Mouse (Mus musculus) CH12.LX (cell line): ENCODE measurements at regions not wholly inside any gene's neighbourhood (a gene's known extent, or its start where the extent isn't known, plus 50 kb on each side); places are given as distances from the start of the nearest gene placed in this dataset.

Experiments
- CHD1 ChIP-seq: IDR thresholded peaks from 2 replicates; pipeline ENCODE4 v1.6.1; 2012; ENCODE audit warnings: low read depth, low read length, improper control_type of control experiment, inconsistent platforms
- ZC3H11A ChIP-seq: IDR thresholded peaks from 2 replicates; pipeline ENCODE4 v1.6.1; 2012; ENCODE audit warnings: low read depth, mild to moderate bottlenecking, inconsistent platforms, low read length, improper control_type of control experiment
- ZNF384 ChIP-seq: IDR thresholded peaks from 2 replicates; pipeline ENCODE4 v1.6.1; 2012; ENCODE audit warnings: low read depth, low read length, improper control_type of control experiment, inconsistent platforms

GRCm38 (mm10) chr7:70777763-70778162 lies 411.2 kb upstream of the Nr2f2 start:
- TF ChIP-seq ZNF384: no peak
- TF ChIP-seq ZC3H11A: no peak
- no peak for TF ChIP-seq CHD1
